Mouse (Mus musculus) cerebellum, postnatal 4 days (tissue): ENCODE measurements around the gene Morc3.
A peak's percentile ranks its signal among the peaks of the same experiment; 100 is the strongest.

Experiments used
- DNase-seq, 2 experiments: peaks; one replicate each; pipeline ENCODE4 v3.0.0; 2022; ENCODE audit warnings: low spot score in 2 of 2, mixed read lengths in 1 of 2

Morc3 gene

GRCm38 (mm10) chr16:93831627-93832395, at the start of gene Morc3:
Morc3 (plus strand) TSS chr16:93832121.
- DNase-seq = peak; percentile 99 to 100

GRCm38 (mm10) chr16:93784175-93784574, 47.7 kb upstream of the Morc3 start:
- DNase-seq = no peak

DNA sequence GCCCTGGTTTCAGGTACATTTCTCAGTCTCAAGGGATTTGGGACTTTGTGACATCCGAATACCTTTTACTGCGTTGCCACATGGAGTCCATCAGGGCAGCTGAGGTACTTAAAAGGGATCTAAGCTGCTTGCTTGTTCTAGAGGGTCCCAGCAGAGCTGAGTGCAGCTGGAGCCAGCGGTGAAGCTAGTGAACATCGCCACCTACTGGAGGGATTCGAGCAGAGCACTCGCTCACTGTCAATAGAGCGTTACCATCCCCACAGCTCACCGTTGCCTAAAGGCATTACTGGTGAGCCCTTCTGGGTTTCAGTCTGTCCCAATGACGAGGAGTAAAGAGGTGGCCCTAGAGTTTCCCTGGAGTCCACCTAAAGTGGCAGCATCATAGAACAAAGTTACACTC, 46.1 kb upstream of the Morc3 start:
- peak; percentile 66 to 76 for DNase-seq

- DNase-seq = no peak
These were observed 43.5 kb upstream of the Morc3 start for GRCm38 (mm10) chr16:93788388-93788787.

- no peak for DNase-seq
These were observed 43.0 kb upstream of the Morc3 start for GRCm38 (mm10) chr16:93788881-93789280.

GRCm38 (mm10) chr16:93789971-93790755, 41.8 kb upstream of the Morc3 start:
- DNase-seq = no peak

- DNase-seq = no peak
These were observed 38.8 kb upstream of the Morc3 start for GRCm38 (mm10) chr16:93792981-93793630.

GRCm38 (mm10) chr16:93794845-93795244, 37.1 kb upstream of the Morc3 start:
- DNase-seq = no peak

DNA sequence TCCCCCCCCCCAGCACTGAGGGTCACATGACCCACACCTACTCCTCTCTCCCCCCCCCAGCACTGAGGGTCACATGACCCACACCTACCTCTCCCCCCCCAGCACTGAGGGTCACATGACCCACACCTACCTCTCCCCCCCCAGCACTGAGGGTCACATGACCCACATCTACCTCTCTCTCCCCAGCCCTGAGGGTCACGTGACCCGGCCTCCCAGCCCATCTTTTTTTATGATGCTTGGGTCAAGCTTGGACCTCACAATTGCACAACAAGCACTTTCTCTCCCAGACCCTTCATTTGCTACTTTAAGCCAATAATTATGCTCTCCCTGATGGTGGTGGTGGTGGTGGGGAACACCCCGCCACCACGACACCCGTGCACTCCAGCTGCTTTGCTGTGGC, 36.5 kb upstream of the Morc3 start:
- no peak for DNase-seq

- peak in 1 of 2 experiments; percentile 50 for DNase-seq
These were observed 34.7 kb upstream of the Morc3 start for GRCm38 (mm10) chr16:93797021-93797840.

GRCm38 (mm10) chr16:93797841-93798492, 34.0 kb upstream of the Morc3 start:
- no peak for DNase-seq

DNA sequence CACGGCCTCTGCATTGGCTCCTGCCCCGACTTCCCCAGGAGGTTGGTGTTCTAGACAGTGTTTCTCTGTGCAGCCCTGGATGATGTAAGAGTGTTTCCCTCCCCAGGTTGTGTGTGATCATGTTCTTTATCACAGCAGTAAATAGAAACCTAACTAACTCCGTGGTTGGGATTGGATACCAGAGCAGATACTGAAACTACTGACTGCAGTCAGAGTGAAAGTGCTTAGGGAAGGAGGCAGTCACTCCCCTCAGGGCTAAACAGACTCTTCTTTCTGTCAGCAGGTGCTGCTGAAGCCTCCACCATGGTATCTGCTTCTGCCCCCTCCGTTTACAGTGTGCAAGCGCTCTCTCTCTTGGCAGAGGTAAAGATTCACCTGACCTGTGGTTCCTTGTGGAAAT, 33.3 kb upstream of the Morc3 start:
- DNase-seq = no peak

- no peak for DNase-seq
These were observed 32.9 kb upstream of the Morc3 start for GRCm38 (mm10) chr16:93799071-93799470.

DNA sequence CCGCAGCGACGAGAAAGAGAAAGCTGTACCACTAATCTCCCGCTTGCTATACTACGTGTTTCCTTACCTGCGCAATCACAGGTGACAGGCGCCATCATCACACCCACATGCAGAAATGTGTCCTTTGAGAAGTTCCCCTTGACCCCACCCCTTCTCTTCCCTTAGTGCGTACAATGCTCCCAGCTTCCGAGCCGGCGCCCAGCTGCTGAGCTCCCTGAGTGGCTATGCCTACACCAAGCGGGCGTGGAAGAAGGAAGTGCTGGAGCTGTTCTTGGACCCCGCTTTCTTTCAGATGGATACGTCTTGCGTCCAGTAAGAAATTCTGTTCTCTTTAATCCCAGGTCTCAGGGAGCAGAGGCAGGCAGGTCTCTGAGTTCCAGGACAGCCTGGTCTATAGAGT, 32.0 kb upstream of the Morc3 start:
- no peak for DNase-seq

DNA sequence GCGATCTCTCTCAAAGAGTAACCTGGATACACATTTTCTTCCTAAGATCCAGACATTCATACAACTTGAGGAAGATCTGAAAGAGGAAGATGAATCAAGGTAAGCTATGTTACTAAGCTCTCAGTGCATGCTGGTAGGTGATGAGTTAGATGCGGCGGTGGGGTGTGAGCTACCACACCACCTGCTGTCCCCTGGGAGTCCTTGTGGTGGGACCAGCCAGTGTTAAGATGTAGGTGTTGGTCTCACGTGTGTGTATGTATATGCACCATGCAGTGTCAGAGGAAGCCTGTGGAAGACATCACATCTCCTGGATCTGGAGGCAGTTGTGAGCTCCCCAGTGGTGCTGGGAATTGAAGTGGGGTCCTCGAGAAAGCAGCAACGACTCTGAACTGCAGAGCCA, 24.8 kb upstream of the Morc3 start:
- no peak for DNase-seq

- DNase-seq = no peak
These were observed 23.9 kb upstream of the Morc3 start for GRCm38 (mm10) chr16:93807961-93808554.

GRCm38 (mm10) chr16:93815856-93816736, 15.8 kb upstream of the Morc3 start:
- no peak for DNase-seq

DNA sequence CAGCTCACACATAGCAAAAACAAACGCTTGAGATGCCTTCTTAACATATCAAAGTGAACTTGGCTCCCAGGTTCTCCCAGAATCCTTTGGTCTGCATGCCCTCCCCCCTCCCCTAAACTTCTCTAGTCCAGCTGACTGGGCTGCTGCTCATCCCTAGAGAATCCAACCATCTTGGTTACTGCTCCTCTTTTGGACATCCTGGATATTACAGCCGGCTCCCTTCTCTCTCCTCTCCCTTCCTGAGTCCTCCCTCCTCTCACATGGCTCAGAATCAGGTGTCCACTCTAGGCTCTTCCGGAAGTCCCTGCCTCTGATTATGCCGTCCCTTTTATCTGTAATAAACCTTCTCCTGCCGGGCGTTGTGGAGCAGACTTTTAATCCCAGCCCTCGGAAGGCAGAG, 15.1 kb upstream of the Morc3 start:
- DNase-seq = no peak

GRCm38 (mm10) chr16:93817371-93817770, 14.6 kb upstream of the Morc3 start:
- no peak for DNase-seq
